Mouse (Mus musculus) kidney, adult 2 months (tissue): ENCODE measurements around the gene Serinc4.

ENCODE experiments used
- CTCF ChIP-seq: fragments of 200-500 bp; conservative IDR thresholded peaks from 2 replicates; pipeline ENCODE4 v1.5.1; 2011; ENCODE audit warnings: low read depth, mild to moderate bottlenecking, control low read depth, low read length, moderate library complexity, mixed read lengths; ENCODE audit not compliant: insufficient read depth, insufficient read length
- POLR2A ChIP-seq: fragments of 200-500 bp; IDR thresholded peaks from one replicate; pipeline ENCODE4 v1.6.1; 2011; ENCODE audit warnings: low read depth, low read length, control low read depth

DNA sequence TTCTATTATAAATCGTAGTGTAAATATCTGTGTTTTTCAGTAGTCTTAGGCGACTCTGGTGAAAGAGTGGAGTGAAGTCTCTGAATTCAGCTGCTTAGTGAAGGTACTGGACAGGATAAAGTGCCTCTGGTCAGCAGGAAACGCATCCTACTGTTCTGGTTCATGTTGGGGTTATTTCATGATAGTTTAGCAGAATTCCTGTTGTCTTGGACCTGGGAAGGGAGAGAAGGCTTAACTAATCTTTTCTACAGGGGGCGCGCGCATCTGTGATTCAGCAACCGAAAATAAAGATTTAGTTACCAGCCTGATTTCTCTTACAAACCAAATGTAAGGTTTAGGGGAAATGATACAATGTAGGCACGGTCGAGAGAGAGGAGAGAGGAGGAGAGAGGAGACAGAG lies 8.4 kb downstream of the Serinc4 start:
- TF ChIP-seq POLR2A: no peak
- no peak for TF ChIP-seq CTCF
